Mouse (Mus musculus): ENCODE results near the gene C1qtnf9.

DNA sequence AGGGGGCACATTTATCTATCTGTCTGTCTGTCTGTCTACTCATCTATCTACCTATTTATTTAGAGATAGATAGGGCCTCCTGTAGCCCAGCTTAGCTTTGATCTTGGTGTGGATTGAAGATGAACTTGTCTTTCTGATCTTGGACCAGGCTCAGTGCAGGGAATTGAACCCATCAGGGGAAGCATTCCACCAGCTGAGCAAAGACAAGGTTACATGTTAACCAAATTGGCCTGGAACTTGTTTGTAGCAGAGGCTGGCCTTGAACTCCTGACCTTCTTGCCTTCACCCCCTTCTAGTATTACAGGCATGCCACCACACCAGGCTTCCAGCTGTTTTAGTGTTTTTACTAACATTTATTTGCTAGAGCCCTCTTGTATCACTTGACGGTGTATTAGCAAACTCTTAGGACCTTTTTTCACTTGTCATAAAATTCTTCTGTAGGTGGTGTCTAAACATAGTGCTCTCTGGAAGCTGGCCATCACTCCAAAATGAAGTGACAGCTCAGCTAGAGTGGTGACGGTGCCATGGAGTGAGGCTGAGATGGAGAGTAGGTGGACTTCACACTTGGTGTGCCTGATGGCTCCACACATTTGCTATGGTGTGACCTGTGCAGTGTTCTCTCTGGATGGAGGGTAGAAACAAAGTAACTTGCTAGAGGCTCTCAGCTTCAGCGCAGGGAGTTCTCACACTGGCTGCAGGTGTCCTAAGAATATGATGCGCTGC is 28.8 kb downstream of the C1qtnf9 start:
- no peak for TF ChIP-seq POLR2A (IDR thresholded peaks at IDR 0.05; ENCODE audit: borderline replicate concordance, low read depth, low read length)
- no peak for TF ChIP-seq CTCF (IDR thresholded peaks at IDR 0.05; ENCODE audit: low read depth, low read length)

Data from bone marrow macrophage, adult 2 months (primary cell).